Mouse (Mus musculus) megakaryocyte, embryonic 14.5 days (primary cell): ENCODE results near the gene Casp6.

Experiments used
- FLI1 ChIP-seq: IDR thresholded peaks from 2 replicates; pipeline ENCODE4 v1.6.1; 2012; ENCODE audit warnings: low read length, inconsistent platforms, mixed read lengths
- GATA1 ChIP-seq: IDR thresholded peaks from 3 replicates; pipeline ENCODE4 v1.6.1; 2012; ENCODE audit warnings: mixed read lengths, low read length, inconsistent platforms, borderline replicate concordance

GRCm38 (mm10) chr3:129862592-129862991, 38.6 kb upstream of the Casp6 start:
- TF ChIP-seq GATA1 (no peak), FLI1 (no peak)
